Comparison of ENCODE assay signal across 13 mouse cellular contexts in genomic region chr9:97527926-97528325, GRCm38 (mm10).
A peak's percentile ranks its signal among the peaks of the same experiment; 100 is the strongest.
DNase-seq lines count a peak whose midpoint lies in the region; ATAC-seq and TF ChIP-seq lines count a peak whose summit lies in the region.
"Had no signal": no experiment of that assay in that cellular context is flagged by ENCODE, and none has a peak within 500 bp of the region (broad histone marks: within the 10 kb centered on the region; RNA-seq: fewer than 3 reads in every experiment).

No protein-coding gene starts in this region.

- no peak overlapping the region for H3K4me3 ChIP-seq in gastrocnemius, adult 2 months
- no peak overlapping the region for H3K4me3 ChIP-seq in liver, adult 2 months (ENCODE audit: insufficient read depth, low read depth, low read length)
- H3K4me3 ChIP-seq in liver, embryonic 12.5 days: no peak overlapping the region
- H3K4me3 ChIP-seq: embryonic facial prominence, embryonic 10.5 days; embryonic facial prominence, embryonic 12.5 days; forebrain, embryonic 13.5 days; forebrain, embryonic 15.5 days had no signal

- no peaks in the 10 kb centered on the region; the same call in 1 of the 2 replicates for H3K27me3 ChIP-seq in liver, adult 2 months (ENCODE audit: control insufficient read depth, insufficient read depth, low read length)
- H3K27me3 ChIP-seq in liver, embryonic 12.5 days (replicated peaks): no peaks in the 10 kb centered on the region
- H3K27me3 ChIP-seq: embryonic facial prominence, embryonic 12.5 days; forebrain, embryonic 13.5 days; forebrain, embryonic 15.5 days had no signal

- peaks cover 5% of the 10 kb centered on the region; the same call in 1 of the 2 replicates for H3K4me1 ChIP-seq in liver, adult 2 months (ENCODE audit: control insufficient read depth, insufficient read depth, low read length)
- no peaks in the 10 kb centered on the region for H3K4me1 ChIP-seq in liver, embryonic 12.5 days
- H3K4me1 ChIP-seq: embryonic facial prominence, embryonic 10.5 days; embryonic facial prominence, embryonic 12.5 days; forebrain, embryonic 13.5 days; forebrain, embryonic 15.5 days had no signal

- no peaks in the 10 kb centered on the region for H3K36me3 ChIP-seq in liver, adult 2 months (ENCODE audit: control insufficient read depth, insufficient read depth, low read length)
- no peaks in the 10 kb centered on the region for H3K36me3 ChIP-seq in liver, embryonic 12.5 days
- H3K36me3 ChIP-seq: embryonic facial prominence, embryonic 10.5 days; embryonic facial prominence, embryonic 12.5 days; forebrain, embryonic 15.5 days had no signal

- ATAC-seq in liver, embryonic 12.5 days: no peak
- ATAC-seq: forebrain, embryonic 13.5 days; forebrain, embryonic 15.5 days; forebrain, postnatal 0 days had no signal

- DNase-seq in adrenal gland, adult 8-10 months: peak; percentile 9
- no peak for DNase-seq in adrenal gland, postnatal 25 days
- no peak for DNase-seq in gastrocnemius, adult 2 months
- DNase-seq in gastrocnemius, postnatal 25 days: no peak
- peak; percentile 56 for DNase-seq in liver, adult 2 months (ENCODE audit: extremely low read depth, low read depth, low spot score)
- DNase-seq in adrenal gland, postnatal 14 days: peak; percentile 16
- no peak for DNase-seq in layer of hippocampus, adult 11-12 months (ENCODE audit: low spot score)
- DNase-seq: forebrain, postnatal 0 days had no signal

- TF ChIP-seq CTCF in gastrocnemius, adult 2 months (IDR thresholded peaks at IDR 0.05): no peak
- no peak for TF ChIP-seq CTCF in liver, adult 2 months (IDR thresholded peaks at IDR 0.05; ENCODE audit: low read depth, low read length)

- H3K27ac ChIP-seq in gastrocnemius, adult 2 months: 0 out of 2 replicates have a peak overlapping the region, but pooled peaks have one; percentile 5
- no peak overlapping the region for H3K27ac ChIP-seq in liver, adult 2 months (replicated peaks; ENCODE audit: insufficient read depth, low read depth, low read length)
- no peak overlapping the region for H3K27ac ChIP-seq in liver, embryonic 12.5 days
- H3K27ac ChIP-seq: embryonic facial prominence, embryonic 10.5 days; embryonic facial prominence, embryonic 12.5 days; forebrain, embryonic 13.5 days; forebrain, embryonic 15.5 days had no signal

- H3K79me2 ChIP-seq in liver, adult 2 months (ENCODE audit: control insufficient read depth, insufficient read depth, low read length): no peaks in the 10 kb centered on the region

- H3K4me2 ChIP-seq in liver, embryonic 12.5 days: no peak overlapping the region
- H3K4me2 ChIP-seq: embryonic facial prominence, embryonic 12.5 days; forebrain, embryonic 13.5 days; forebrain, embryonic 15.5 days had no signal

- intact Hi-C loops in gastrocnemius, adult 2 months (cut with DNase I): no loop called here

- no peaks in the 10 kb centered on the region for H3K9me3 ChIP-seq in liver, embryonic 12.5 days (replicated peaks)
- H3K9me3 ChIP-seq: embryonic facial prominence, embryonic 10.5 days; embryonic facial prominence, embryonic 12.5 days; forebrain, embryonic 13.5 days; forebrain, embryonic 15.5 days had no signal

- TF ChIP-seq POLR2A in liver, adult 2 months (IDR thresholded peaks at IDR 0.05; ENCODE audit: extremely low read depth, insufficient read depth, low read length): no peak

- H3K9ac ChIP-seq in liver, adult 2 months (ENCODE audit: low read depth, low read length): no peak overlapping the region
- no peak overlapping the region for H3K9ac ChIP-seq in liver, embryonic 12.5 days
- H3K9ac ChIP-seq: embryonic facial prominence, embryonic 12.5 days; forebrain, embryonic 13.5 days; forebrain, embryonic 15.5 days; forebrain, postnatal 0 days had no signal

- 20% methylated on average over 1 of the region's 1 CpGs for WGBS in liver, adult 2 months
- WGBS in liver, embryonic 12.5 days (ENCODE audit: insufficient replicate concordance): 67% methylated on average over 1 of the region's 1 CpGs

Comparison
In these comparisons a context has a peak if more than half of its experiments do, and no peak if none do; other contexts are left out.
1. DNase-seq: peak in adrenal gland, adult 8-10 months (single experiment), liver, adult 2 months (single experiment) and adrenal gland, postnatal 14 days (single experiment); none in adrenal gland, postnatal 25 days (single experiment), gastrocnemius, adult 2 months (single experiment), gastrocnemius, postnatal 25 days (single experiment) and layer of hippocampus, adult 11-12 months (single experiment).